Mouse (Mus musculus): ENCODE measurements around the gene Ksr1. TPM values are rescaled to one million over a fixed set of nuclear protein-coding genes. Genes with fewer than 3 reads are reported as not detected.

Ksr1 gene
- polyA plus RNA-seq, 1 experiment = 14.5 TPM

- WGBS = 13% methylated on average over 12 of the region's 12 CpGs
- peaks cover 1% of the 10 kb centered on the region for H3K36me3 ChIP-seq (ENCODE audit: control insufficient read depth, insufficient read depth, low read length)
- no peaks in the 10 kb centered on the region for H3K27me3 ChIP-seq (ENCODE audit: control insufficient read depth, insufficient read depth, low read length)
- TF ChIP-seq POLR2A (IDR thresholded peaks at IDR 0.05; ENCODE audit: low read depth, low read length) (no peak), CTCF (IDR thresholded peaks at IDR 0.05; ENCODE audit: extremely low read depth, insufficient read depth, insufficient read length, insufficient replicate concordance) (no peak)
- peaks cover 22% of the 10 kb centered on the region for H3K4me1 ChIP-seq (ENCODE audit: control insufficient read depth, insufficient read depth, insufficient read length)
- peak overlapping the region; percentile 75; the same call in 1 of the 2 replicates for H3K4me3 ChIP-seq (ENCODE audit: extremely low read depth, insufficient read depth, insufficient read length)
- peak overlapping the region; percentile 83 for H3K27ac ChIP-seq (ENCODE audit: insufficient read depth, low read length)
- peak; percentile 25 to 26 for DNase-seq (ENCODE audit: low read depth in 1 of 2, low spot score in 2 of 2)
These were observed 163.5 kb downstream of the Ksr1 start for GRCm38 (mm10) chr11:78982513-78983291.

GRCm38 (mm10) chr11:78982042-78982441, 164.2 kb downstream of the Ksr1 start:
- DNase-seq (ENCODE audit: low read depth in 1 of 2, low spot score in 2 of 2) = no peak
- no peak overlapping the region for H3K4me3 ChIP-seq (ENCODE audit: extremely low read depth, insufficient read depth, insufficient read length)
- H3K27ac ChIP-seq (ENCODE audit: insufficient read depth, low read length) = no peak overlapping the region
- H3K27me3 ChIP-seq (ENCODE audit: control insufficient read depth, insufficient read depth, low read length) = no peaks in the 10 kb centered on the region
- WGBS = 50% methylated on average over 2 of the region's 2 CpGs
- peaks cover 22% of the 10 kb centered on the region for H3K4me1 ChIP-seq (ENCODE audit: control insufficient read depth, insufficient read depth, insufficient read length)
- H3K36me3 ChIP-seq (ENCODE audit: control insufficient read depth, insufficient read depth, low read length) = peaks cover 7% of the 10 kb centered on the region
- no peak for TF ChIP-seq POLR2A (IDR thresholded peaks at IDR 0.05; ENCODE audit: low read depth, low read length)
- TF ChIP-seq CTCF (IDR thresholded peaks at IDR 0.05; ENCODE audit: extremely low read depth, insufficient read depth, insufficient read length, insufficient replicate concordance) = no peak

GRCm38 (mm10) chr11:78980083-78980634, 166.0 kb downstream of the Ksr1 start:
- H3K27ac ChIP-seq (ENCODE audit: insufficient read depth, low read length) = no peak overlapping the region
- DNase-seq (ENCODE audit: low read depth in 1 of 2, low spot score in 2 of 2) = no peak
- no peak overlapping the region for H3K4me3 ChIP-seq (ENCODE audit: extremely low read depth, insufficient read depth, insufficient read length)
- no peak for TF ChIP-seq CTCF (IDR thresholded peaks at IDR 0.05; ENCODE audit: extremely low read depth, insufficient read depth, insufficient read length, insufficient replicate concordance)
- no peak for TF ChIP-seq POLR2A (IDR thresholded peaks at IDR 0.05; ENCODE audit: low read depth, low read length)
- H3K27me3 ChIP-seq (ENCODE audit: control insufficient read depth, insufficient read depth, low read length) = no peaks in the 10 kb centered on the region
- H3K4me1 ChIP-seq (ENCODE audit: control insufficient read depth, insufficient read depth, insufficient read length) = peaks cover 20% of the 10 kb centered on the region
- 64% methylated on average over 4 of the region's 4 CpGs for WGBS
- peaks cover 21% of the 10 kb centered on the region for H3K36me3 ChIP-seq (ENCODE audit: control insufficient read depth, insufficient read depth, low read length)

- Histone ChIP-seq H3K36me3 (ENCODE audit: control insufficient read depth, insufficient read depth, low read length) (peaks cover 32% of the 10 kb centered on the region), H3K4me1 (ENCODE audit: control insufficient read depth, insufficient read depth, insufficient read length) (peaks cover 14% of the 10 kb centered on the region), H3K27ac (ENCODE audit: insufficient read depth, low read length) (no peak overlapping the region), H3K27me3 (ENCODE audit: control insufficient read depth, insufficient read depth, low read length) (no peaks in the 10 kb centered on the region), H3K4me3 (ENCODE audit: extremely low read depth, insufficient read depth, insufficient read length) (no peak overlapping the region)
- no peak for DNase-seq (ENCODE audit: low read depth in 1 of 2, low spot score in 2 of 2)
- TF ChIP-seq POLR2A (IDR thresholded peaks at IDR 0.05; ENCODE audit: low read depth, low read length) (no peak), CTCF (IDR thresholded peaks at IDR 0.05; ENCODE audit: extremely low read depth, insufficient read depth, insufficient read length, insufficient replicate concordance) (no peak)
- 91% methylated on average over 12 of the region's 12 CpGs for WGBS
These were observed 167.8 kb downstream of the Ksr1 start for GRCm38 (mm10) chr11:78978176-78979019.

GRCm38 (mm10) chr11:78976731-78977510, 169.3 kb downstream of the Ksr1 start:
- Histone ChIP-seq H3K27me3 (ENCODE audit: control insufficient read depth, insufficient read depth, low read length) (no peaks in the 10 kb centered on the region), H3K36me3 (ENCODE audit: control insufficient read depth, insufficient read depth, low read length) (peaks cover 36% of the 10 kb centered on the region), H3K4me3 (ENCODE audit: extremely low read depth, insufficient read depth, insufficient read length) (no peak overlapping the region), H3K4me1 (ENCODE audit: control insufficient read depth, insufficient read depth, insufficient read length) (peaks cover 2% of the 10 kb centered on the region), H3K27ac (ENCODE audit: insufficient read depth, low read length) (no peak overlapping the region)
- no peak for DNase-seq (ENCODE audit: low read depth in 1 of 2, low spot score in 2 of 2)
- 96% methylated on average over 8 of the region's 8 CpGs for WGBS
- no peak for TF ChIP-seq POLR2A (IDR thresholded peaks at IDR 0.05; ENCODE audit: low read depth, low read length)
- TF ChIP-seq CTCF (IDR thresholded peaks at IDR 0.05; ENCODE audit: extremely low read depth, insufficient read depth, insufficient read length, insufficient replicate concordance) = no peak
